Mouse (Mus musculus): Measurements from ENCODE around the gene Exph5.

DNA sequence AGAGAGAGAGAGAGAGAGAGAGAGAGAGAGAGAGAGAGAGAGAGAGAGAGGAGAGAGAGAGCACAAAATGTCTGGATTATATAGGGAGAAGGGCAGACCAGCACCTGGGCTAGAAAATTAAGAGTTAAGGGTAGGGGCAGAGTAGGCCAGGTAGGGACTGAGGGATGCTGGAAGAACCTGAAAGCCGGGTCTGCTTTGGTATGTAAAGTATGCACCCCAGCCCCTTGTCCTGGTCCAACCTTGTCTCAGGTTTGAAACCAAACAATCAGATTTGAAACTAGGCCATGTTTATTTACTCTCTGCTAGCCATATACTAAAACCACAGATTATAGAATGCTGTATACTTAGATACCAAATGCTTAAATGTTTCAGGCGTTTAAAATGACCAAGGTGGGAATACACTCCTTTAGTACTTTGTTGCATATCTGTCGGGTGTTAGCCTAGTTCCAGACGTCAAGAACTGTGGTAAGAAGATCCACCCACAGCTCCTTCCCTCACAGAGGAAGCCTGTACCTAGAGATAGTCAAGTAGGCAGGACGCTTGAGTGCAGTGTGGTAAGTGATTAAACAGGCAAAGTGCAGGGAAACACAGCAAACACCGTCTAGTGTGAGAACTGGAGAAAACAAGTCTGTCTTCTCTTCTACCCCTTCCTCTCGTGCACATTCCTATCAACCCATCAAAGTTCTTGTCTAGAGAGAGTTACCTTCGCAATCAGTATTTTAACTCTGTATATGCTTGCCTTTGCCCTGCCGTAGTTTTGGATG is 120.8 kb downstream of the Exph5 start:
- TF ChIP-seq CTCF (IDR thresholded peaks at IDR 0.05; ENCODE audit: extremely low read depth, insufficient read length, insufficient replicate concordance, low read depth, low read length) (no peak), POLR2A (IDR thresholded peaks at IDR 0.05; ENCODE audit: low read depth, low read length) (no peak)
